Mouse (Mus musculus) C2C12 (cell line): Measurements from ENCODE around the gene Nr1i3.

ENCODE experiments used
- CTCF ChIP-seq: IDR thresholded peaks from one replicate; pipeline ENCODE4 v1.5.1; 2011; ENCODE audit not compliant: control insufficient read depth, insufficient read depth, insufficient read length
- FOSL1 ChIP-seq: IDR thresholded peaks from one replicate; pipeline ENCODE4 v1.8.0; 2011; ENCODE audit warnings: mild to moderate bottlenecking, low read length; ENCODE audit not compliant: poor library complexity, insufficient read depth, severe bottlenecking
- MAX ChIP-seq: IDR thresholded peaks from one replicate; pipeline ENCODE4 v1.6.1; 2011; ENCODE audit warnings: mild to moderate bottlenecking, control low read depth
- MYOD1 ChIP-seq: IDR thresholded peaks from one replicate; pipeline ENCODE4 v1.6.1; 2011; ENCODE audit warnings: low read depth; ENCODE audit not compliant: control insufficient read depth, insufficient read length
- MYOG ChIP-seq: IDR thresholded peaks from one replicate; pipeline ENCODE4 v1.6.1; 2011; ENCODE audit not compliant: control insufficient read depth, insufficient read length; ENCODE audit errors: extremely low read depth

DNA sequence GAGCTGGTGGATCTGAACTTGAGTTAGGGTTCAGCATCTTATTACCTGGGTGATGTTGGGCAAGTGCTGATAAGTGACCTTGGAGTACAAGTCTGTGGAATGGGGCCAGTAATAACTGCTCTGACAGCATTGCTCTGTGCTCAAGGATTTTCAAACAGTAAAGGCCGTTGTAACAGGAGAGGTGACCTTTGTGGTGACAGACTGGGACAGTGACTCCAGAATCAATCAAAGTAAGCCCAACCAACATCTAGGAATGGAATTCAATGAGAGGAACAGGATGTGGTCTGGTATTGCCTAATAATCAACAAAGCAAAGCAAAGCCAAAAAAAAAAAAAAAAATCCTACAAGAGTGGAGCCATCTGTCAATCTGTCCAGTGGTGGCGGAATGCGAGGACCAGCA is 46.5 kb downstream of the Nr1i3 start:
- TF ChIP-seq CTCF (no peak), MYOD1 (no peak), FOSL1 (no peak), MYOG (no peak), MAX (no peak)
